Mouse (Mus musculus) urinary bladder, postnatal 10 days (tissue): ENCODE results near the gene Glipr1.

Source experiments
- DNase-seq: peaks from one replicate; pipeline ENCODE4 v3.0.0; 2022; ENCODE audit warnings: low spot score

Gene Glipr1

GRCm38 (mm10) chr10:111960459-111960858 is 42.0 kb downstream of the Glipr1 start:
- DNase-seq = no peak

- DNase-seq = no peak
Measured at GRCm38 (mm10) chr10:111959353-111959752, 43.1 kb downstream of the Glipr1 start.

GRCm38 (mm10) chr10:111958046-111958421 is 44.4 kb downstream of the Glipr1 start:
- DNase-seq = no peak

- no peak for DNase-seq
Measured at GRCm38 (mm10) chr10:111957271-111958045, 45.0 kb downstream of the Glipr1 start.

GRCm38 (mm10) chr10:111955836-111956235 is 46.6 kb downstream of the Glipr1 start:
- no peak for DNase-seq

- no peak for DNase-seq
Measured at GRCm38 (mm10) chr10:111949008-111949407, 53.4 kb downstream of the Glipr1 start.

- DNase-seq = no peak
Measured at GRCm38 (mm10) chr10:111948041-111948440, 54.4 kb downstream of the Glipr1 start.

- DNase-seq = no peak
Measured at GRCm38 (mm10) chr10:111945563-111945962, 56.9 kb downstream of the Glipr1 start.

- DNase-seq = no peak
Measured at GRCm38 (mm10) chr10:111943026-111943425, 59.4 kb downstream of the Glipr1 start.

GRCm38 (mm10) chr10:111937146-111937534 is 65.3 kb downstream of the Glipr1 start:
- no peak for DNase-seq

- no peak for DNase-seq
Measured at GRCm38 (mm10) chr10:111936491-111937145, 65.8 kb downstream of the Glipr1 start.

- no peak for DNase-seq
Measured at GRCm38 (mm10) chr10:111936021-111936420, 66.4 kb downstream of the Glipr1 start.
